Mouse (Mus musculus) fat pad, adult 2 months (tissue): ENCODE data around the gene Dnah17.

Experiments
- DNase-seq: peaks from one replicate; pipeline ENCODE4 v3.0.0-alpha.2; 2011; ENCODE audit warnings: low read depth, low spot score; ENCODE audit errors: extremely low read depth

Dnah17 gene

DNA sequence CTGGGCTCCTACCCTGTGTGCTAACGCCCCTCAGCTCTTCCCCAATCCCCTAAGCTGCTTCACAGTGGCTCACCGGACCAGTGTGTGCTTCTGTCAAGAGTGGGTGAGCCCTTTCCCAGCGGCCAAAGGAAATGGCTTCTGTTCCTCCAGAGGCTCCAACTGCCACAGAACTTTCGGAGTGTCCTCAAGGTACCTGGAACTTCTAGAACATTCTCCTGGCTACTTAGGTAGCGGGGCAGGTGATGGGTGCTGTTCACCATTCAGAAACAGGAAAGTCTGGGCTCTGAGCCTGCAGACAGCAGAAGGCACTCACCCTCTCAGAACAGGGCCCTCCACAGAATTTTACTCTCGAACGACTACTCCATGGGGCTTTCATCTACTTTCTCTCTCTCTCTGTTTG lies at the start of gene Dnah17:
Gene Dnah17, minus strand, starts transcription at position 101 of the 400 bp plus-strand sequence.
- no peak for DNase-seq

DNA sequence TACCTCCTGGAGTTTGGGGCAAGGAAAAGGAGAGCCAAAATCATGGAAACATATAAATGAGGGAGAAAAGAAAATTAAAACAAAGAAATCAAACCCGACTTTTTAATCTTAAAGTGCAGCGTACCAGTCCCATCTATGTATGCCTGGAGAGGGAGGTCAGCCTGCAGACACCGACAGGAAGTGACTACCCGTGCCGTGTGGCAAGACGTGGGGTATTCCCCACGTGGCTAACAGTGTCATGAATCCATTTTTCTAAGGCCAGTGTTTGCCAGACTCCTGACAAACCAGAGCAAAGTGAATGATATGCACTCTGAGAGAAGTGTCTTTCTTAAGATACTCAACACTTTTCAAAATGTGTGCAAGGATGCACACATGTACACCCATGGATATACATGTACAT lies 49.8 kb upstream of the Dnah17 start:
- no peak for DNase-seq

DNA sequence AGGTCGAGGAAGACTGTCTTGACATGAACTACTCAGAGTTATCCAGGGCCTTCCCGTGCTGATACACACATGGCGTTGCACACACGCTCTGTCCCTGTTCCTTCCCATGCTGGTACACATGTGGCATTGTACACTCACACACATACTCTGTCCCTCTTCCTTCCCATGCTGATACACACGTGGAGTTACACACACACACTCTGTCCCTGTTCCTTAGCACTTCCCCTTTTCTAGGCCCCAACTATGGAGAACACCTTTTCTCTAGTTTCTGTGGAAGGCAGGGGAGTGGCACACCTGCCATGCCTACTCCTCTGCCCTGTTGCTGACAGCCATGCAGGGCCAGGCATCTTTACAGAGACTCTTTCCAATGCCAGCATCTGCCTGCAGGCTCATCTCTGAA lies 47.8 kb upstream of the Dnah17 start:
- DNase-seq: no peak

DNA sequence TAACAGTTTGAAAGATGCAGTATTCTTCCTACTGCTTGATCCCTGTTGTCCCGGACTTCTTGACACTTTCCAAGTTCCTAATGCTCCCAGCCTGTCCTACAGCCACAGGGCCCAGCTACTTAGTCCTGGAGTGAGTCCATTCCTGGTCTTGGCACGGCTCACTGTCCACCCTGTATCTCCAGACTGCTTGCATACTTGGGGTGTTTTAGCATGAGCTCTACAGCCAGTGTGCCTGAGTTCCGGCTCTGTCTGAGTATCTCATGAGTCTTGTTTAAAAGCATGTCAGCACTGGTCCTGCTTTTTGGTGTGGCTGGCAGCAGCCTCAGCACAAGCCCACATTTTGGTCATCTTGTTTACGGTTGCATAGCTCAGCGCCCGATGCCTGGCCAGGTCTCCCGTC lies 44.3 kb upstream of the Dnah17 start:
- DNase-seq: no peak

DNA sequence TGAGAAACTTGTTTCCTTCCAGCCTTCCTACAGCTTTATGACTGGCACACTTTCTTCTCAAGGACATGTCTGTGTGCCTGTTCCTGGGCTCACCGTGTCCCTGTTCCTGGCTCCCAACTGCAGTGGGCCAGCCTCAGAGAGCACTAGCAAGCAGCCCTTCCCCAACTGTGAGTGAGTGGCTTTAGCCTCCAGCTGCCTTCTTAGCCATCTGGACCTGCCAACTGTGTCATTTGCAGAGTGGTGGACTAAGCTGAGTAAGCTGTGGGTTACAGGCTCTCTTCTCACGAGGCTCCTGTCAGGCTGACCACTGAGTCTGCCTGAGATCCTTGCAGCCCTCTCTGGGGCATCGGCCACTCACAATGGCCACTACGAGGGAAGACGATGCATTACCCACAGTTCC lies 42.3 kb upstream of the Dnah17 start:
- DNase-seq: no peak

DNA sequence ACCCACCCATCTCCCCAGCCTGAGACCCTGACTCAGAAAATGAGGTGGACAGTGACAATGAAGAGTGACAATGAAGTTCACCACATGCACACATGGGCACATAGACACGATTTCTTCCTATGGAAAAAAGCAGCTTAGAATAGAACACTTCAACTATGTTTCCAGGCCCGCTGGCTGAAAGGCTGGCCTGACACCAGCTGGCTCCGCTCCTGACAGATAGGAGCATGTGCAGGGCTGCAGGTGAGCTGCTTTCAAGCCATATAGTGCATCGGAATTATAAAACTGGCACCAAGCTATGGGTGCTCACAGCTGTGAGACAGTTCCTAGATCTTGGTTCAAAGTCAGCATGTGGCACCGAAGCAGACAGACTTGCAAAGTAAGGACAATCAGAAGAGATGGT lies 39.9 kb upstream of the Dnah17 start:
- no peak for DNase-seq

DNA sequence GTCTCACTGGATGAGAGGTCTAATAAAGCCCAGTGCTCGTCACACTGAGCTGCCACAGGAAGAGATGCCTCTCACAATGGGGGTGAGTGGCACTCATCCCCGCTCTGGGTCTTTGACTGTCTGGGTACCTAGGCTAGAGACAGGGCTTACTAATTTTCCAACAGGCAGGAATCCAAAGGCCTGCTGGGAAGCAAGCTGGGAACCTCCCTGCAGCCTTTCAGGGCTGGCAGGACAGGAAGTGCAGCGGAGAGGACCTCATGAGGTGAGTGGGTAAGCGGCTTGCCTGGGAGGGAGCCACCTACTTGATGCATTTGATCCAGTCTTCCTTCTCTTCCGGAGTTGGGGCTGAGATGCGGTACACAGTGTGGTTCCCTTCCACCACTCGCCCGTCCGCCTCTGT lies 38.3 kb upstream of the Dnah17 start:
- DNase-seq: no peak

DNA sequence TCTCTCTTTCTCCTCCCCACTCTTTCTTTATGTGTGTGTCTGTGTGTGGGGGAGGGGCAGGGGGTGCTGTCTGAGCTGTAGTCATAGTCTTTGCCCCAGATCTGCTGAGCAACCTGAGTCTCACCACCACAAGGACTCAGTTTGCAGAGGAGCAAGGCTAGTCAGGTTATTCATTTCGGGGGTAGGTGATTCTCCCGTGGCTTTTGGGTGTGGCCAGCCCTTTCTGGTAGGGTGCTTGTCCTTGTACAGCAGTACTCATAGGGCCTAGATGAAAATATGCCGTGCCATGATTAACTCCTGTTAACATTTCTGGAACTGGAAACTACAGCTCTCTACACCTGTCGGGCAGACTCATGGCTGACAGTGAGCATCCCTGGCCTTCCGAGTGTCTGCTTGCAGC lies 36.2 kb upstream of the Dnah17 start:
- DNase-seq: no peak

DNA sequence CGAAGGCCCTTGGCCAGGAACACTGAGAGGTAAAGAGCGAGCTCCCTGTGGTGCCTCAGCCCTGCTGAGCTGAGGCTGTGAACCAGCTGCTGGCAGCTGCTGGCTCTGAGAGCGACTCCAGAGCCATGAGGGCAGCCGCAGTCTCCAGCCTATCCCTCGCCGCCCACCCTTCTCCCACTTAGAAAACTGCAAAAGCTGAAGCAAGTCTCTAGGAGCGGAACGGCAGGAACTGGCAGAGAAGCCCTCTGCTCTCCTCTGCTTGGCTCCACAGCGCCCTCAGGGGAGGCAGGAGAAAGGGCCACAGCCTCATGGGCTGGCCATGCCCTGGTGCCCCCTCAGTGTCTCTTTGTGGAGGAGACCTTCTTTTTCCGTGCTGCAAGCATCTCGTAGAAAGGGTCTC lies 35.2 kb upstream of the Dnah17 start:
- no peak for DNase-seq

DNA sequence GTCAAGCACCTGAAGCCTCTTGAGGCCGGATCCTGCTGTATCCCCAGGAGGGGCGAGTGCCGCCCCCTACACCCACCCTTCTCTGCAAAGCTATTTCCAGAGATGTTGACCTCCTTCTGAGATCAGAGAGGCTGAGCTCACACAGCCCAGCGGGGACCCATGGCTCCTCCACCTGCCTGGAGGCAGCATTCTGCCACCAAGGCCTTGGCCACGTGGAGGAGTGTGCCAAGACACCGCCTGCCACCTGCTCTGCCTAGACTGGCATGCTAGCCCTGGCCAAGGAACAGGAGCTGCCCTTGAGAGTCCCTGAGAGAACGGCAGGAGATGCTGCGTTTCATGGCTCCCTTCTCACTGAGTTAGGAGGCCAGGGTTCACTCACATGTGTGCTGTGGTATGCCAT lies 34.1 kb upstream of the Dnah17 start:
- no peak for DNase-seq

DNA sequence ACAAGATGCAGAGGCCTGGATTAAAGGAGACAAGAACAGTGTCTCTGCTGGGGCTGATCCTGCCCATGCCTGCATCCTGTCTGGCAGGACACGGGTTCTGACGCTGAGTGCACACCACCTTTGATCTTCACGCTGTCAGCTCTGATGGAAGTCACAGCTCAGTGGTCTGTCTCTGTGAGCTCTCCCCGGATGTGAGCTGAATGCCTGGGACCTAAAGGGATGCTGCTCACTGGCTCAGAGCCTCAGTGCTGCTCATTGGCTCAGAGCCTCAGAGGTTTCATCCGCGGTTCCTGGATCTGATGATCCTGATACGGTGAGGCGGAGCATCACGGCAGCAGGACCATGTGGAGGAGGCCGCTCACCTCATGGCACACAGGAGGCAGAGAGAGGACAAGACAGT lies 31.8 kb upstream of the Dnah17 start:
- DNase-seq: no peak

DNA sequence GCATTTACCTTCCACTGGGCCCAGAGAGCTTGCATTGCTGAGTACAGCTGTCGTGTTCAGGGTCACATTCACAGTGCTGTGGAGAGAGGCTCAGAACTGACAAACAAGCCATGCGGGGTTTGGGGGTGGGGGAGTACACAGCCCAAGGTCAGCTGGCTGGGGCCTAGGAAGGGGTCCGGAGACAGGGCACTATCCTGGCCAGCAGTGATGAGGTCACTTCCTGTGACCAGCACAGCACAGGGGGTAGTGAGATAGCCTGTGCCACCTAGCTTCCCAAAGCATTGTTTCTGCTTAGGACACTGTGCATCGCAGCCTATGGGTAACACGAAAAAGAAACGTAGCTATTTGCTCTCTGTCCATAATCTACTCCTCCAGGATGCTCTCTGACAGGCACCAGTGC lies 30.8 kb upstream of the Dnah17 start:
- no peak for DNase-seq

DNA sequence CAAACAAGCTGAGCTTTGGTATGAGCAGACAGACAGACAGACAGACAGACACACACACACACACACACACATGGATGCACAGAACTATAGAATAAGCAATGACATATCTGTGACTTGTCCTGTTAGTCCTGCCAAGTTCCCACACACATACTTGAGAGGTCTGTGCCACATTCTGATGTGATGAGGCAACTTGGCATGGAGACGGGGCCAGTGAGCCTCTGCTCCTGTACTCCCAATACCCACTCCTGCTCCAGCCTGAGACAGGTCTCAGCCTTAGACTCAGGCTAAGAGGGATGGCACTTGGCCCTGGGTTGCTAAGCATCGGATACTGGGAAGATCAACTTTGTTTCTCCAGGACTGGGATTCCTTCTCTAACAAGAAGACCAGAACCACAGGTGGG lies 30.3 kb upstream of the Dnah17 start:
- DNase-seq: no peak

DNA sequence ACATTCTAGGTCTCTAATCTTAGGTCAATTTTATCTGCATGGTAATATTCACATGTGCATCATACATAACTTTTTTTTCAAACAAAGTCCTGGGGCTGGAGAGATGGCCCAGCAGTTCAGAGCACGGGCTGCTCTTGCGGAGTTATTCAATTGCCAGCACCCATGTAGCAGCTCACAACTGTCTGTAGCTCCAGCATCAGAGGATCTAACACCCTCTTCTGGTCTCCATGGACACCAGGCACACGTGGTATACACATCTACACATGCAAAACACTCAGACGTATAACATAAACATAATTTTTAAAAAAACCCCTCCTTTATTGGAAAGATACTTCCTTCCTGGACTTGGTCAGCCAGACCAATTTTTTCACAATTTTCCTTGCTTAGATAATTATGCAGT lies 28.3 kb upstream of the Dnah17 start:
- no peak for DNase-seq

DNA sequence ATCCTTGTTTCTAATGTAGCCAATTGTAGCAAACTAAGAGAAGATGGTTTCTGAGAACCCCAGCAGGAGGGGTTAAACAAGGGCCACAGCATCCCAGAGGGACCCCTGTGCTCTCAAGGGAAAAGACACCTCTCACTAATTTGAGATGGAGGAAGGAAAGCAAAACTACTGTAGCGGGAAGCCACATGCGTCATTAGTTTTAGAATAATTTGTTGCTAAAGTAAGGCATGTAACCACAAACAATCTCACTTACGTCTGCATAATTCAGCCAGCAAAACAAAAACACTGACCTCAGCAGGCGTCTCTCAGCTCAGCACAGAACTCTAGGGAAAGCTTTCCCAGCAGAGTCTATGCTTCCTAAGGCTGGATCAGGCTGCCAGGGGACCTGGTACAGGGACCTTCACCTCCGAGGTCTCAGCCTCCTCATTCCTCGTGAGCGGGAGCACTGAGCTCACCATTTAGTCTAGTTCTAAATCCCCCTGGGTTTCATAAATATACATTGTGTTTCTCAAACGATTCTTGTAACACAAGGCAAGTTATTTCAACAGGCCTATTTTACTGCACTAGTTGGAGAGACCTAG lies 26.1 kb upstream of the Dnah17 start:
- no peak for DNase-seq

DNA sequence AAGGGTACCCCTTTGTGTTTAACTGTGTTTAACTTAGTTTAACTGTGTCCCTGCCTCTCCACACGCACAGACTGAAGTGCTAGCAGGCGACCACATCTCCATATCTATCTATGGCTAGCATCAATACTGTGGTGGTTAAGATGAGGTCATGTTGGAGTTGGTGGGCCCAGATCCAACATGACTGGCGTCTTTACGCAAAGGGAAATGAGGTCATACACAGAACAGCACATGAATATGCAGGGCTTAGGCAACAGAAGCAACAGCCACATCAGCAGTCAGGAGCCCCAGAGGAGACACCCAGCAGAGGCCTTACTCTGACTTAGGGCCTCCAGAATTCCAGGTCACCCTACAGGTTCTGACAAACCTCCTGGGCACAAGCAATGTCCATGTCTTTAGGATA lies 22.5 kb upstream of the Dnah17 start:
- DNase-seq: no peak

DNA sequence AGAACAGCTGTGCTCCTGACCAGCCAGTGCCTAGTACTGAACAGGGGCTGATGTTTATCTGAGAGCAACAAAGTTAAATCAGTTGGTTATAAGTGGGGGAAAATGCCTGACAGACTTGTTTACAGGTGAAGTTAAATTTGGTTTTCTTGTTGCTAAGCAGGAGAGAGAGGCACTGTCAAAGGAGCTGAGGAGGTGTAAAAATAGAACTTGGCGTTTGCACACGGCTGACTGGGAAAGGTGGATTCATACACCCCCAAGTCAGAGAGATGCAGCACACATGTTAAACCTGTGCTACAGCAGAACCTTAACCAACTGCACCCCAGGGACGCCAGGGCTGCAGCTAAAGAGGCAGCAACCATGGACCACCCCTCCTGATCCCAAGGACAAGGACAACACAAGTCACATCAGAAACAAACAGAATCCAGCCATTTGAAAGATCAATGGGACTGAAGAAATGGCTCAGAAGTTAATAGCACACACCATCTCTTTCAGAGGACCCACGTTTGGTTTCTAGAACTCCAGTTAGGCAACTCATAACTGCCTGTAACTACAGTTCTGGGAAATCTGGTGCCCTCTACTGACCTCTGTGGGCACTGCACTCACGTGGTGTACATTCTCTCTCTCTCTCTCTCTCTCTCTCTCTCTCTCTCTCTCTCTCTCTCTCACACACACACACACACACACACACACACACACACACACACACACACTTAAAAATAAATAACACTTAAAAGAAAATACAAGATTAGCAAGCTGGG lies 21.2 kb upstream of the Dnah17 start:
- no peak for DNase-seq

DNA sequence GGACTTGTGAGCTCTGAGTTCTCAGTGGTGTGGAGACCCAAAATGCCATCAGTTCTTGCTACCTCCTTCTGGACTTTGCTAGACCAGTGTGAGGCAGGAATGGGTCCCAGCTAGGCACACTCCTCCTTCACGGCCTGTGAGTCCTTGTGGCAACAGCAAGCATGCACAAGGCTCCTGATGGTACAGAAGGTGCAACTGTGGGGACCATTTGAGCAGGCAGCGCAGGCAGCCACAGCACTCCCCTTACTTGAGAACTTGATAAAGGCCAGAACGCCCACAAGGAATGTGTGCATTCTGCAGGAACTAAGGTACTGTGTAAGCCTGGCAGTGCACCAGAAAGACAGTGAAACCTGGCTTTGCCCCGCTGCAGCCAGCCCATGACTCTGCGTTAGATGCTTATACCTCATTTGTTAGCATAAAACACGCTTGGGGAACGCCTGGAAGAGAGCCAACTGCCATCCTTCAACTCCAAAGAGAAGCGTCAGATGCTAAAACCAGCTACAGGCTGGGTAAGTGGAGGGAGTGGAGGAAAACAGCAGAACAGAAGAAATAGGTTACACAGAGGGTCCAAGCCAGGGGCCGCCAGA lies 19.8 kb upstream of the Dnah17 start:
- DNase-seq: no peak

DNA sequence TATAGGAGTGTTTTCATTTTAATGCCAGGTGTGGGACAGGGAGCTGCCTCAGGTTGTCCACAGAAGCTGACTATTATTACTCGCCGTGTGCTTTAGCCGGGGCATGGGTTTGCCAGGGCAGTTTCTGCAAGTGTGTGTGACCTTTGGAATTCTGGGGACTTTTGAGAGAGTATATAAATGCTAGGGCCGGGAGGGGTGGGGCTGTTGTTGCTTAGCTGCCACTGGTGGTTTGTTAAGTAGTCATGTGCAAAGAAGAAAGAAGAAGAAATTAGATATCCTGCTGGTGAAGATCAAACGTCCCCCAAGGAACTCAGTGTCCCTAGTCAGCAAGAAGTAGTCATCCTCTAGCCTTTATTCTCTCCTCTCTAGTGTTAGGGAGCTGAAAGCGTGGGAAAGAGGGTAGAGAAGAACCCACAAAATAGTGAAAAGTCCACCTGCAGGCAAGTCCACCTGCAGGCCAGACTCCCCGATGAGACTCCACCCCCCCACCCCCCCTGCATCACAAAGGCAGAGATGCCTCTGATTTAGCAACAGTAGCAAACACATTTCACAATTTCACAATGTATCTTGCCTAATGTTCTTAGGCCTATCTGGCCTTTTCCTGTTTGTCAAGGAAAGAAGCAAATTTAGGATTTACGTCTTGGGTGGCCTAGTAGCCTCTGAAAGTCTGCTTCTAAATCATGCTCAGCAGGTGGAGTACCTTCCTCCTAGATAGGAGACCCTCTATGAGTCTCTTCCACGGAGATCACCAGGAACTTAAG lies 17.6 kb upstream of the Dnah17 start:
- no peak for DNase-seq

DNA sequence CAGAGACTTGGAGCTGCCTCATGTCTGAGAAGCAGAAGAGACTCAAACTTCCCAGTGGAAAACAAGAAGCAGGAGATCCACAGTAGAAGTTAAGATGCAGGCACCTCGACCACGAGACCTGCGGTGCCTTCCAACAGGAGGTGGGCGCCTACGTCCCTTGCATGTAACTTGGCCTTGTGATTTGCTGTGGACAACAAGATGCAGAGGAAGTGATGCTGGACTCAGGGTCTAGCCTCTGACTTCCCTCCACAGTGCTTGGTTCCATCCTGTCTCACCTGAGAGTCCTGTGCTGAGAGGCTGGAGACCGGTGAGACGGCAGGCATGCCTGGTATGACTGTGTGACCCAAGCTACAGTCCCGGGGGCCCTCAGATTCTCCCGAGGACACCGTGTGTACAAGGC lies 16.0 kb upstream of the Dnah17 start:
- DNase-seq: no peak

DNA sequence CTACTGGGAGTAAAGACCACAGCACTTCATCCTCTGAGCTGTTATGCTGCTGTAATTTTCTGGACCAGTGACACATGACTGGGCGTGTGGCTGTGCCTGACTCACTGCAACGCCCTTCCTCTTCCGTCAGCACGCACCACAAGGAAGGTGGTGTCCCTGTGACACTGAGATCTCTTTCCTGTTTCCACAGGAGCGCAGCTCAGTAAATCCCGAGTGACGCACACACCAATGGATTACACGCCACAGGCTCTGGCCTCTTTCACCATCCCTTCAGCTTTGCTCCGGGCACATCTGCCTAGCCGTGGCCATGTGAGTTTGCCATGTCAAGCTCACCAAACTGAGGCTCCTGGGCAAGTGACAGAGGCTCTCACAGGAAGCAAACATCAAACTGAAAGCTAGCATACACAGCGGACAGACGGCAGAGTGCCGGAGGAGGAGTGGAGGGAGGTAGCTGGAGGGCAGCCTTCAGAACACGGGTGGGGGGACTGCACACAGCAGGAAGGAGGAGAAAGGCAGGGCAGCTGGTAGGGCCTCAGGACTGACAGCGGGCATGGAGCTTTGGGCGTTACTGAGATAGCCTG lies 15.4 kb upstream of the Dnah17 start:
- DNase-seq: no peak

DNA sequence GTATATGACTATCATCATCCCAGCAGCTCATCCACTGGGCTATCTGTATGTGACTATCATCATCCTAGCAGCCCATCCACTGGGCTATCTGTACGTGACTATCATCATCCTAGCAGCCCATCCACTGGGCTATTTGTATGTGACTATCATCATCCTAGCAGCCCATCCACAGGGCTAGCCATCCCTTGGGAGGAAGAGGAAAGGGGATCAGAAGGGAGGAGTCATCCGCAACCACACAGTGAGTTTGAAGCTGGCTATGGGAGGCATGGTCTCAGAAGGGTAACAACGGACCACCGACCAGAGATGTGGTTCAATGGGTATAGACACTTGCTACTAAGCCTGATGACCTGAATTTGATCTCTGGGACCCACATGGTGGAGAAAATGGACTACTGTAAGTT lies 14.7 kb upstream of the Dnah17 start:
- DNase-seq: no peak
